Mouse (Mus musculus) MEL (cell line): Measurements from ENCODE around the gene Trappc12. TPM values are rescaled to one million over a fixed set of nuclear protein-coding genes. Genes with fewer than 3 reads are reported as not detected.

ENCODE experiments used
- DNase-seq: peaks from one replicate; pipeline ENCODE4 v3.0.0; 2011; ENCODE audit warnings: low read depth, low spot score
- H3K27ac ChIP-seq: 2 replicates; pipeline ENCODE4 v1.5.1; 2012; ENCODE audit warnings: low read depth, mild to moderate bottlenecking, control low read depth, low read length, moderate library complexity; ENCODE audit not compliant: control insufficient read depth
- H3K27me3 ChIP-seq, 2 experiments: fragments of 150-350 bp in 1 of 2; sonication (generic) in 1 of 2; 2 replicates each; pipeline ENCODE4 v1.6.1; 2012; ENCODE audit warnings: low read length in 2 of 2, mild to moderate bottlenecking in 2 of 2, improper control_type of control experiment in 1 of 2, moderate library complexity in 1 of 2; ENCODE audit not compliant: insufficient read depth in 2 of 2, control insufficient read depth in 1 of 2
- H3K36me3 ChIP-seq, 2 experiments: 2 replicates each; pipeline ENCODE4 v1.6.1; 2012 to 2014; ENCODE audit warnings: low read length in 2 of 2, improper control_type of control experiment in 1 of 2, inconsistent platforms in 1 of 2, mild to moderate bottlenecking in 1 of 2; ENCODE audit not compliant: insufficient read depth in 2 of 2, control insufficient read depth in 1 of 2
- H3K4me1 ChIP-seq, 2 experiments: fragments of 150-350 bp in 1 of 2; sonication (generic) in 1 of 2; 2 replicates each; pipeline ENCODE4 v1.6.1; 2012; ENCODE audit warnings: low read length in 2 of 2, improper control_type of control experiment in 1 of 2, mild to moderate bottlenecking in 1 of 2; ENCODE audit not compliant: insufficient read depth in 2 of 2, control insufficient read depth in 1 of 2
- H3K4me3 ChIP-seq, 2 experiments: fragments of 150-350 bp in 1 of 2; sonication (generic) in 1 of 2; 2 replicates each; pipeline ENCODE4 v1.5.1; 2012; ENCODE audit warnings: low read depth in 2 of 2, low read length in 2 of 2, mild to moderate bottlenecking in 2 of 2, moderate library complexity in 2 of 2, control low read depth in 1 of 2, improper control_type of control experiment in 1 of 2; ENCODE audit not compliant: control insufficient read depth in 1 of 2, insufficient read depth in 1 of 2
- H3K79me2 ChIP-seq: 2 replicates; pipeline ENCODE4 v1.6.1; 2012; ENCODE audit warnings: mild to moderate bottlenecking, low read length, moderate library complexity; ENCODE audit not compliant: control insufficient read depth, poor library complexity, insufficient read depth
- H3K9ac ChIP-seq: 2 replicates; pipeline ENCODE4 v1.6.1; 2012; ENCODE audit warnings: low read depth, mild to moderate bottlenecking, control low read depth, low read length, moderate library complexity; ENCODE audit not compliant: control insufficient read depth, poor library complexity, severe bottlenecking
- H3K9me3 ChIP-seq: fragments of 150-350 bp; sonication (generic); replicated peaks from 2 replicates; pipeline ENCODE4 v1.6.1; 2012; ENCODE audit warnings: mild to moderate bottlenecking, low read length, improper control_type of control experiment, moderate library complexity; ENCODE audit not compliant: insufficient read depth
- BHLHE40 ChIP-seq: IDR thresholded peaks from 2 replicates; pipeline ENCODE4 v1.6.1; 2012; ENCODE audit warnings: low read depth, mild to moderate bottlenecking, inconsistent platforms, low read length, improper control_type of control experiment, borderline replicate concordance
- CHD1 ChIP-seq: IDR thresholded peaks from 2 replicates; pipeline ENCODE4 v1.6.1; 2012; ENCODE audit warnings: low read depth, mild to moderate bottlenecking, inconsistent platforms, low read length, improper control_type of control experiment
- E2F4 ChIP-seq: IDR thresholded peaks from 2 replicates; pipeline ENCODE4 v1.6.1; 2011; ENCODE audit warnings: low read depth, low read length, improper control_type of control experiment, borderline replicate concordance
- ELF1 ChIP-seq: IDR thresholded peaks from 2 replicates; pipeline ENCODE4 v1.6.1; 2014; ENCODE audit warnings: low read depth, mild to moderate bottlenecking, inconsistent platforms, low read length, improper control_type of control experiment, moderate library complexity
- EP300 ChIP-seq, 2 experiments: IDR thresholded peaks; 2 replicates each; pipeline ENCODE4 v1.6.1; 2011; ENCODE audit warnings: improper control_type of control experiment in 2 of 2, low read length in 2 of 2, low read depth in 1 of 2, mild to moderate bottlenecking in 1 of 2
- ETS1 ChIP-seq: IDR thresholded peaks from 2 replicates; pipeline ENCODE4 v1.6.1; 2012; ENCODE audit warnings: low read depth, mild to moderate bottlenecking, inconsistent platforms, low read length, improper control_type of control experiment, moderate library complexity
- GABPA ChIP-seq: IDR thresholded peaks from 2 replicates; pipeline ENCODE4 v1.6.1; 2012; ENCODE audit warnings: low read depth, mild to moderate bottlenecking, inconsistent platforms, low read length, improper control_type of control experiment, moderate library complexity
- HCFC1 ChIP-seq: IDR thresholded peaks from 2 replicates; pipeline ENCODE4 v1.6.1; 2012; ENCODE audit warnings: low read depth, mild to moderate bottlenecking, inconsistent platforms, low read length, improper control_type of control experiment, moderate library complexity
- JUND ChIP-seq: IDR thresholded peaks from 2 replicates; pipeline ENCODE4 v1.6.1; 2011; ENCODE audit warnings: low read depth, mild to moderate bottlenecking, improper control_type of control experiment, low read length
- KAT2A ChIP-seq: conservative IDR thresholded peaks from 2 replicates; pipeline ENCODE4 v1.6.1; 2012; ENCODE audit warnings: low read depth, low read length, improper control_type of control experiment, inconsistent platforms
- MAFK ChIP-seq: IDR thresholded peaks from 2 replicates; pipeline ENCODE4 v1.6.1; 2011; ENCODE audit warnings: low read depth, mild to moderate bottlenecking, low read length, improper control_type of control experiment, borderline replicate concordance
- MAX ChIP-seq: IDR thresholded peaks from 2 replicates; pipeline ENCODE4 v1.6.1; 2011; ENCODE audit warnings: low read length, improper control_type of control experiment
- MAZ ChIP-seq: IDR thresholded peaks from 2 replicates; pipeline ENCODE4 v1.6.1; 2012; ENCODE audit warnings: low read depth, mild to moderate bottlenecking, inconsistent platforms, low read length, improper control_type of control experiment
- MEF2A ChIP-seq: IDR thresholded peaks from 2 replicates; pipeline ENCODE4 v1.6.1; 2014; ENCODE audit warnings: low read depth, mild to moderate bottlenecking, inconsistent platforms, low read length, improper control_type of control experiment; ENCODE audit not compliant: poor library complexity, insufficient replicate concordance, severe bottlenecking; ENCODE audit errors: extremely low read depth
- MXI1 ChIP-seq: IDR thresholded peaks from 2 replicates; pipeline ENCODE4 v1.6.1; 2011; ENCODE audit warnings: mild to moderate bottlenecking, low read depth, low read length, improper control_type of control experiment
- MYB ChIP-seq: IDR thresholded peaks from 2 replicates; pipeline ENCODE4 v1.6.1; 2011; ENCODE audit warnings: mild to moderate bottlenecking, low read depth, low read length, improper control_type of control experiment
- MYC ChIP-seq: IDR thresholded peaks from 2 replicates; pipeline ENCODE4 v1.6.1; 2011; ENCODE audit warnings: low read depth, mild to moderate bottlenecking, low read length, improper control_type of control experiment, moderate library complexity
- NELFE ChIP-seq: IDR thresholded peaks from 2 replicates; pipeline ENCODE4 v1.6.1; 2011; ENCODE audit warnings: low read depth, low read length, improper control_type of control experiment
- NRF1 ChIP-seq: IDR thresholded peaks from 2 replicates; pipeline ENCODE4 v1.6.1; 2014; ENCODE audit warnings: low read depth, mild to moderate bottlenecking, inconsistent platforms, low read length, improper control_type of control experiment, moderate library complexity; ENCODE audit not compliant: poor library complexity, insufficient read depth, severe bottlenecking
- POLR2A ChIP-seq, 2 experiments: IDR thresholded peaks; 2 replicates each; pipeline ENCODE4 v1.6.1; 2011 to 2012; ENCODE audit warnings: low read length in 2 of 2, mild to moderate bottlenecking in 2 of 2, control low read depth in 1 of 2, improper control_type of control experiment in 1 of 2, low read depth in 1 of 2, moderate library complexity in 1 of 2; ENCODE audit not compliant: control insufficient read depth in 1 of 2, insufficient read depth in 1 of 2, poor library complexity in 1 of 2
- POLR2AphosphoS2 ChIP-seq: IDR thresholded peaks from 2 replicates; pipeline ENCODE4 v1.6.1; 2011; ENCODE audit warnings: low read length, improper control_type of control experiment
- RAD21 ChIP-seq: IDR thresholded peaks from 2 replicates; pipeline ENCODE4 v1.6.1; 2011; ENCODE audit warnings: mild to moderate bottlenecking, low read depth, low read length, improper control_type of control experiment
- SMC3 ChIP-seq: IDR thresholded peaks from 2 replicates; pipeline ENCODE4 v1.6.1; 2011; ENCODE audit warnings: low read depth, low read length, improper control_type of control experiment
- TAL1 ChIP-seq: IDR thresholded peaks from 2 replicates; pipeline ENCODE4 v1.6.1; 2012; ENCODE audit warnings: mild to moderate bottlenecking, inconsistent platforms, low read length, moderate library complexity, mixed read lengths
- TBP ChIP-seq: IDR thresholded peaks from 2 replicates; pipeline ENCODE4 v1.8.0; 2011; ENCODE audit warnings: low read depth, low read length, improper control_type of control experiment
- UBTF ChIP-seq: IDR thresholded peaks from 2 replicates; pipeline ENCODE4 v1.6.1; 2012; ENCODE audit warnings: low read depth, mild to moderate bottlenecking, inconsistent platforms, low read length, improper control_type of control experiment, moderate library complexity, borderline replicate concordance; ENCODE audit not compliant: insufficient read depth
- USF2 ChIP-seq, 2 experiments: IDR thresholded peaks; 2 replicates each; pipeline ENCODE4 v1.6.1; 2011 to 2012; ENCODE audit warnings: improper control_type of control experiment in 2 of 2, low read length in 2 of 2, borderline replicate concordance in 1 of 2, inconsistent platforms in 1 of 2, low read depth in 1 of 2, mild to moderate bottlenecking in 1 of 2; ENCODE audit not compliant: insufficient read depth in 1 of 2
- ZC3H11A ChIP-seq: IDR thresholded peaks from 2 replicates; pipeline ENCODE4 v1.6.1; 2012; ENCODE audit warnings: low read depth, mild to moderate bottlenecking, inconsistent platforms, low read length, improper control_type of control experiment
- ZMIZ1 ChIP-seq: IDR thresholded peaks from 2 replicates; pipeline ENCODE4 v1.6.1; 2012; ENCODE audit warnings: low read depth, mild to moderate bottlenecking, inconsistent platforms, low read length, improper control_type of control experiment, moderate library complexity
- polyA plus RNA-seq, 2 experiments: library from polyadenylated mRNA; stranded (reverse) in 1 of 2; unstranded in 1 of 2; fragments of >175 nt in 1 of 2; fragments of >200 nt in 1 of 2; gene quantifications; 2 replicates each; pipeline versions ENCODE4 v1.2.1 to v1.2.4; 2012; ENCODE audit warnings: low replicate concordance in 2 of 2, low read depth in 1 of 2; ENCODE audit not compliant: insufficient read length in 2 of 2, insufficient read depth in 1 of 2, missing spikeins in 1 of 2
- total RNA-seq: library from RNA; depleted of rRNA; stranded (reverse); fragments of 300-350 nt; gene quantifications from 2 replicates; pipeline ENCODE4 v1.2.3, GENCODE M21; 2012; rRNA removed

Trappc12 gene
- 29.4 and 31.1 TPM in 2 replicates for total RNA-seq
- polyA plus RNA-seq = 10 to 100 TPM in 1 of 2 experiments, not detected in 1; 35.1 TPM

GRCm38 (mm10) chr12:28750021-28750633, at the start of gene Trappc12:
TSS of gene Trappc12 (minus strand) at chr12:28750472.
- TF ChIP-seq NRF1 (peak; percentile 80), ELF1 (peak; percentile 84), UBTF (no peak), SMC3 (no peak), MAX (0 out of 2 replicates have a peak, but pooled peaks have one; percentile 17), BHLHE40 (no peak), HCFC1 (peak; percentile 82), TBP (peak; percentile 48; the same call in 1 of the 2 replicates), MYB (no peak), GABPA (no peak), MYC (0 out of 2 replicates have a peak, but pooled peaks have one; percentile 31), KAT2A (peak; percentile 14; the same call in 1 of the 2 replicates), MXI1 (peak; percentile 55), POLR2A (IDR thresholded peaks at IDR 0.05; ENCODE audit: control insufficient read depth in 1 of 2, insufficient read depth in 1 of 2, low read depth in 1 of 2, low read length in 2 of 2, poor library complexity in 1 of 2) (peak; percentile 72 to 76; a peak in 3 of 4 replicates), MAZ (peak; percentile 44; the same call in 1 of the 2 replicates), RAD21 (no peak), USF2 (IDR thresholded peaks at IDR 0.05; ENCODE audit: borderline replicate concordance in 1 of 2, insufficient read depth in 1 of 2, low read depth in 1 of 2, low read length in 2 of 2) (no peak), ETS1 (no peak), MAFK (no peak), E2F4 (no peak), TAL1 (no peak), MEF2A (no peak), CHD1 (no peak), EP300 (IDR thresholded peaks at IDR 0.05; ENCODE audit: low read depth in 1 of 2, low read length in 2 of 2) (no peak), JUND (no peak), POLR2AphosphoS2 (peak; percentile 61; the same call in 1 of the 2 replicates), ZC3H11A (no peak), NELFE (peak; percentile 79), ZMIZ1 (peak; percentile 49; the same call in 1 of the 2 replicates)
- peaks cover 54% of the 10 kb centered on the region for H3K79me2 ChIP-seq
- peak within 1 kb of the TSS; percentile 83 to 92 for H3K4me3 ChIP-seq
- peak within 1 kb of the TSS; percentile 84 for H3K27ac ChIP-seq
- H3K9me3 ChIP-seq = no peaks in the 10 kb centered on the region
- peak within 1 kb of the TSS; percentile 84 for H3K9ac ChIP-seq
- DNase-seq = peak; percentile 95
- H3K27me3 ChIP-seq = no peaks in the 10 kb centered on the region
- H3K4me1 ChIP-seq = peaks cover 11 to 25% of the 10 kb centered on the region in 2 experiments
- peaks cover 4 to 23% of the 10 kb centered on the region in 2 experiments for H3K36me3 ChIP-seq
